In genomic region chr16:33878041-33878783, GRCm38 (mm10) we compare ENCODE assay signal across 9 mouse cellular contexts. TPM values are rescaled to one million over a fixed set of nuclear protein-coding genes. Genes with fewer than 3 reads are reported as not detected.
DNase-seq lines count a peak whose midpoint lies in the region; ATAC-seq and TF ChIP-seq lines count a peak whose summit lies in the region.
"Had no signal": no experiment of that assay in that cellular context is flagged by ENCODE, and none has a peak within 500 bp of the region (broad histone marks: within the 10 kb centered on the region; RNA-seq: fewer than 3 reads in every experiment).

No protein-coding gene starts in this region.

- H3K27me3 ChIP-seq in heart, embryonic 11.5 days (ENCODE audit: control insufficient read depth, insufficient read depth, low read length), result no peaks in the 10 kb centered on the region

- no peak for TF ChIP-seq CTCF in left cerebral cortex, adult 2 months (IDR thresholded peaks at IDR 0.05)
- TF ChIP-seq CTCF in brain, embryonic 14.5 days (IDR thresholded peaks at IDR 0.05; ENCODE audit: borderline replicate concordance, extremely low read depth, insufficient read depth, insufficient read length), result no peak

- peak overlapping the region; percentile 32; the same call in 1 of the 2 replicates for H3K27ac ChIP-seq in left cerebral cortex, adult 2 months
- H3K27ac ChIP-seq in heart, embryonic 11.5 days (ENCODE audit: low read depth, low read length), result peak overlapping the region; percentile 59
- H3K27ac ChIP-seq: liver, embryonic 14.5 days had no signal

- no peak overlapping the region for H3K9ac ChIP-seq in heart, embryonic 11.5 days (ENCODE audit: low read depth, low read length)
- H3K9ac ChIP-seq: liver, embryonic 14.5 days had no signal

- ATAC-seq in heart, embryonic 11.5 days (replicated peaks; ENCODE audit: insufficient number of reproducible peaks, low FRiP score, low TSS enrichment), result no peak

- no peaks in the 10 kb centered on the region for H3K36me3 ChIP-seq in heart, embryonic 11.5 days (ENCODE audit: control insufficient read depth, insufficient read depth, low read length)

- DNase-seq in left cerebral cortex, adult 2 months (ENCODE audit: extremely low spot score in 1 of 2, low spot score in 2 of 2), result no peak
- DNase-seq in left cerebral cortex, postnatal 14 days (ENCODE audit: low spot score in 2 of 2), result no peak
- peak; percentile 90 for DNase-seq in brain, embryonic 14.5 days (ENCODE audit: low read depth)
- DNase-seq in lung, postnatal 25 days (ENCODE audit: low spot score), result peak; percentile 41
- no peak for DNase-seq in cerebellum, postnatal 25 days
- DNase-seq in cerebellum, adult 9-10 months, result no peak
- no peak for DNase-seq in spleen, adult 12 weeks (ENCODE audit: low spot score)

- H3K4me2 ChIP-seq in heart, embryonic 11.5 days, result no peak overlapping the region

- H3K9me3 ChIP-seq in heart, embryonic 11.5 days (replicated peaks; ENCODE audit: control insufficient read depth, low read length), result no peaks in the 10 kb centered on the region

- intact Hi-C loops in left cerebral cortex, adult 2 months (cut with DNase I), result loop anchor here (5.0 kb wide), 1 partner anchor 46 kb away; no protein-coding TSS in a partner anchor
- intact Hi-C loops in left cerebral cortex, postnatal 14 days (cut with DNase I), result no loop called here

- 61% methylated on average over 6 of the region's 6 CpGs for WGBS in heart, embryonic 11.5 days (ENCODE audit: insufficient replicate concordance)

- no peak for TF ChIP-seq POLR2A in brain, embryonic 14.5 days (IDR thresholded peaks at IDR 0.05; ENCODE audit: borderline replicate concordance, extremely low read depth, insufficient read depth, insufficient read length, poor library complexity, severe bottlenecking)

- H3K4me1 ChIP-seq in heart, embryonic 11.5 days (ENCODE audit: control insufficient read depth, insufficient read depth, low read length), result peaks cover 42% of the 10 kb centered on the region

- H3K4me3 ChIP-seq in left cerebral cortex, adult 2 months, result no peak overlapping the region
- H3K4me3 ChIP-seq in heart, embryonic 11.5 days (ENCODE audit: low read depth, low read length), result no peak overlapping the region

RNA-seq across cellular contexts. Expression of gene Itgb5, which starts 48.7 kb away (rescaled TPM):
- total RNA-seq in left cerebral cortex, adult 2 months (2021), result 10 to 100 TPM; 36.0 to 36.8 TPM
- 10 to 100 TPM; 32.5 to 32.7 TPM for total RNA-seq in left cerebral cortex, postnatal 14 days (2021)
- 22.4 and 36.7 TPM in 2 replicates for polyA plus RNA-seq in brain, embryonic 14.5 days (2012; rRNA removed)
- 42.4 and 49.8 TPM in 2 replicates for polyA plus RNA-seq in heart, embryonic 11.5 days (2014; fragmentation: Nextera tagmentation; extraction: Ambion mirVana)

Comparison
In these comparisons a context has a peak if more than half of its experiments do, and no peak if none do; other contexts are left out.
1. DNase-seq: peak in brain, embryonic 14.5 days (single experiment) and lung, postnatal 25 days (single experiment); none in left cerebral cortex, adult 2 months (0 of 2), left cerebral cortex, postnatal 14 days (0 of 2), cerebellum, postnatal 25 days (0 of 2), cerebellum, adult 9-10 months (single experiment) and spleen, adult 12 weeks (single experiment).